24 mouse cellular contexts compared by ENCODE assay signal in genomic region chr8:128465553-128465952, GRCm38 (mm10).
A peak's percentile ranks its signal among the peaks of the same experiment; 100 is the strongest.
DNase-seq lines count a peak whose midpoint lies in the region; ATAC-seq and TF ChIP-seq lines count a peak whose summit lies in the region.
"Had no signal": no experiment of that assay in that cellular context is flagged by ENCODE, and none has a peak within 500 bp of the region (broad histone marks: within the 10 kb centered on the region; RNA-seq: fewer than 3 reads in every experiment).

No protein-coding gene starts in this region.

- H3K4me1 ChIP-seq in heart, embryonic 16.5 days (ENCODE audit: control insufficient read depth, insufficient read depth, low read length) = peaks cover 18% of the 10 kb centered on the region
- H3K4me1 ChIP-seq in heart, embryonic 10.5 days = no peaks in the 10 kb centered on the region
- no peaks in the 10 kb centered on the region for H3K4me1 ChIP-seq in hindbrain, postnatal 0 days (ENCODE audit: insufficient read depth, low read length)
- H3K4me1 ChIP-seq: embryonic facial prominence, embryonic 13.5 days; limb, embryonic 10.5 days; liver, embryonic 12.5 days; midbrain, embryonic 12.5 days; neural tube, embryonic 13.5 days had no signal

- H3K4me3 ChIP-seq in heart, embryonic 16.5 days (ENCODE audit: low read length) = no peak overlapping the region
- no peak overlapping the region for H3K4me3 ChIP-seq in heart, embryonic 10.5 days
- H3K4me3 ChIP-seq in C2C12 (ENCODE audit: insufficient read depth, poor library complexity, severe bottlenecking) = no peak overlapping the region
- no peak overlapping the region for H3K4me3 ChIP-seq in hindbrain, postnatal 0 days (ENCODE audit: low read length)
- H3K4me3 ChIP-seq: embryonic facial prominence, embryonic 13.5 days; kidney, embryonic 15.5 days; limb, embryonic 10.5 days; liver, embryonic 12.5 days; midbrain, embryonic 12.5 days; neural tube, embryonic 13.5 days had no signal

- H3K4me2 ChIP-seq in heart, embryonic 16.5 days (ENCODE audit: low read depth, low read length) = no peak overlapping the region
- H3K4me2 ChIP-seq in hindbrain, postnatal 0 days (ENCODE audit: low read depth, low read length) = no peak overlapping the region
- H3K4me2 ChIP-seq: embryonic facial prominence, embryonic 13.5 days; kidney, embryonic 15.5 days; liver, embryonic 12.5 days; midbrain, embryonic 12.5 days; neural tube, embryonic 13.5 days had no signal

- H3ac ChIP-seq in C2C12 (ENCODE audit: control insufficient read depth, insufficient read length, low read depth) = no peak overlapping the region

- H3K79me2 ChIP-seq in C2C12 (ENCODE audit: control insufficient read depth, insufficient read depth) = no peaks in the 10 kb centered on the region

- no peaks in the 10 kb centered on the region for H3K27me3 ChIP-seq in heart, embryonic 16.5 days (ENCODE audit: control insufficient read depth, insufficient read depth, low read length)
- H3K27me3 ChIP-seq in heart, embryonic 10.5 days (ENCODE audit: insufficient read depth, poor library complexity, severe bottlenecking) = no peaks in the 10 kb centered on the region
- no peaks in the 10 kb centered on the region for H3K27me3 ChIP-seq in C2C12 (ENCODE audit: control insufficient read depth, insufficient read depth, insufficient read length)
- H3K27me3 ChIP-seq in hindbrain, postnatal 0 days (ENCODE audit: insufficient read depth, low read length) = no peaks in the 10 kb centered on the region
- H3K27me3 ChIP-seq: embryonic facial prominence, embryonic 13.5 days; kidney, embryonic 15.5 days; liver, embryonic 12.5 days; midbrain, embryonic 12.5 days; neural tube, embryonic 13.5 days had no signal

- no peak for ATAC-seq in heart, embryonic 16.5 days (replicated peaks; ENCODE audit: extremely low read depth, insufficient read depth, low FRiP score)
- ATAC-seq in megakaryocyte progenitor cell, adult 5-6 weeks (replicated peaks; ENCODE audit: poor library complexity) = 0 out of 2 replicates have a peak, but pooled peaks have one; percentile 42
- ATAC-seq in hindbrain, postnatal 0 days = no peak
- ATAC-seq: forebrain, embryonic 14.5 days; intestine, postnatal 0 days; liver, embryonic 12.5 days had no signal

- no peaks in the 10 kb centered on the region for H3K9me3 ChIP-seq in heart, embryonic 16.5 days (replicated peaks; ENCODE audit: control insufficient read depth, low read length)
- no peaks in the 10 kb centered on the region for H3K9me3 ChIP-seq in heart, embryonic 10.5 days
- no peaks in the 10 kb centered on the region for H3K9me3 ChIP-seq in hindbrain, postnatal 0 days (ENCODE audit: low read length)
- H3K9me3 ChIP-seq: embryonic facial prominence, embryonic 13.5 days; kidney, embryonic 15.5 days; limb, embryonic 10.5 days; liver, embryonic 12.5 days; midbrain, embryonic 12.5 days; neural tube, embryonic 13.5 days had no signal

- H3K27ac ChIP-seq in heart, embryonic 16.5 days (ENCODE audit: low read length) = peak overlapping the region; percentile 35; the same call in 1 of the 2 replicates
- H3K27ac ChIP-seq in heart, embryonic 10.5 days = no peak overlapping the region
- H3K27ac ChIP-seq in hindbrain, postnatal 0 days = no peak overlapping the region
- H3K27ac ChIP-seq: embryonic facial prominence, embryonic 13.5 days; kidney, embryonic 15.5 days; limb, embryonic 10.5 days; liver, embryonic 12.5 days; midbrain, embryonic 12.5 days; neural tube, embryonic 13.5 days had no signal

- H3K36me3 ChIP-seq in heart, embryonic 16.5 days (ENCODE audit: control insufficient read depth, insufficient read depth) = peaks cover 68% of the 10 kb centered on the region
- H3K36me3 ChIP-seq in heart, embryonic 10.5 days = peaks cover 81% of the 10 kb centered on the region
- peaks cover 32% of the 10 kb centered on the region for H3K36me3 ChIP-seq in C2C12 (ENCODE audit: control insufficient read depth, insufficient read depth)
- peaks cover 7% of the 10 kb centered on the region; the same call in 1 of the 2 replicates for H3K36me3 ChIP-seq in hindbrain, postnatal 0 days (ENCODE audit: insufficient read depth, low read length)

- no peak for TF ChIP-seq CTCF in C2C12 (IDR thresholded peaks at IDR 0.05; ENCODE audit: control insufficient read depth, insufficient read depth, insufficient read length)
- TF ChIP-seq CTCF in hindbrain, postnatal 0 days (IDR thresholded peaks at IDR 0.05; ENCODE audit: low read depth) = no peak

- no peaks in the 10 kb centered on the region for H3K79me3 ChIP-seq in C2C12 (ENCODE audit: low read depth)

- 75% methylated on average over 2 of the region's 2 CpGs for WGBS in heart, embryonic 16.5 days
- whole genome bisulfite sequencing in heart, embryonic 10.5 days = 96% methylated on average over 2 of the region's 2 CpGs
- WGBS in hindbrain, postnatal 0 days = 87% methylated on average over 2 of the region's 2 CpGs

- H3K9ac ChIP-seq in heart, embryonic 16.5 days (ENCODE audit: low read length) = no peak overlapping the region
- H3K9ac ChIP-seq in hindbrain, postnatal 0 days (replicated peaks; ENCODE audit: low read length) = no peak overlapping the region
- H3K9ac ChIP-seq: embryonic facial prominence, embryonic 13.5 days; kidney, embryonic 15.5 days; liver, embryonic 12.5 days; midbrain, embryonic 12.5 days; neural tube, embryonic 13.5 days had no signal

- no peak for DNase-seq in heart, embryonic 10.5 days (ENCODE audit: low spot score)
- DNase-seq in 3134 (ENCODE audit: extremely low read depth, insufficient read length, low spot score) = peak; percentile 36
- no peak for DNase-seq in hindbrain, postnatal 0 days (ENCODE audit: low spot score)
- no peak for DNase-seq in testis, postnatal 14 days (ENCODE audit: low spot score)
- DNase-seq: adrenal gland, postnatal 25 days; cerebellum, adult 8-10 months; cerebellum, postnatal 36 days; embryo, embryonic 11 days; gastrocnemius, postnatal 10 days; kidney, postnatal 4 days; lung, adult 2 months; lung, postnatal 14 days; retina, postnatal 1 day had no signal

TF ChIP-seq in C2C12, 6 proteins besides CTCF, POLR2A, EP300 and RAD21:
- TF ChIP-seq MAX (IDR thresholded peaks at IDR 0.05) (peak; percentile 91), MYOD1 (IDR thresholded peaks at IDR 0.05; ENCODE audit: control insufficient read depth, insufficient read length, low read depth) (peak; percentile 71), CEBPB (IDR thresholded peaks at IDR 0.05; ENCODE audit: low read depth) (peak; percentile 58), FOSL1 (IDR thresholded peaks at IDR 0.05; ENCODE audit: insufficient read depth, low read length, poor library complexity, severe bottlenecking) (no peak), MYOG (IDR thresholded peaks at IDR 0.05; ENCODE audit: control insufficient read depth, extremely low read depth, insufficient read length) (no peak), USF1 (IDR thresholded peaks at IDR 0.05; ENCODE audit: low read depth) (peak; percentile 10)
TF ChIP-seq in C2C12: peak in this region for 4.
